Mouse (Mus musculus) erythroblast, adult 5-6 weeks (primary cell): Measurements from ENCODE around the gene 1700017N19Rik. TPM values are rescaled to one million over a fixed set of nuclear protein-coding genes. Genes with fewer than 3 reads are reported as not detected.
"Not testable (repeated sequence)": the region's sequence is repeated elsewhere in the genome, so short reads cannot be mapped to it uniquely, and the experiment has no call there.

ENCODE experiments used
- ATAC-seq: replicated peaks from 2 replicates; pipeline ENCODE4 v1.8.0; 2016; ENCODE audit warnings: moderate number of reproducible peaks, mild to moderate bottlenecking, moderate TSS enrichment, inconsistent platforms; ENCODE audit not compliant: poor library complexity, low FRiP score, severe bottlenecking
- total RNA-seq, 2 experiments: library from RNA; stranded (forward) in 1 of 2; stranded (reverse) in 1 of 2; fragments of 150-400 nt in 1 of 2; fragments of 200-764, 138-1000 nt in 1 of 2; gene quantifications; 2 replicates each; pipeline versions ENCODE4 v1.2.3 to v1.2.4; 2015 to 2017; ENCODE audit warnings: low replicate concordance in 2 of 2

1700017N19Rik gene
- total RNA-seq (2015; ENCODE audit: low replicate concordance) (not detected in 2 replicates), total RNA-seq (2017; ENCODE audit: low replicate concordance) (0.84 TPM in 1 of 2 replicates, not detected in the other)

GRCm38 (mm10) chr10:100590323-100590722 lies at the start of gene 1700017N19Rik, which contains the start of gene 4930430F08Rik:
TSS of gene 1700017N19Rik (plus strand) at chr10:100590484.
TSS of gene 4930430F08Rik (minus strand) at chr10:100590423.
- no peak for ATAC-seq

- ATAC-seq, result no peak
These were observed 33.6 kb upstream of the 1700017N19Rik start for GRCm38 (mm10) chr10:100556566-100557175.

- not testable (repeated sequence) for ATAC-seq
These were observed 29.9 kb upstream of the 1700017N19Rik start for GRCm38 (mm10) chr10:100560194-100560883.

- ATAC-seq, result no peak
These were observed 26.2 kb upstream of the 1700017N19Rik start for GRCm38 (mm10) chr10:100564112-100564511.

DNA sequence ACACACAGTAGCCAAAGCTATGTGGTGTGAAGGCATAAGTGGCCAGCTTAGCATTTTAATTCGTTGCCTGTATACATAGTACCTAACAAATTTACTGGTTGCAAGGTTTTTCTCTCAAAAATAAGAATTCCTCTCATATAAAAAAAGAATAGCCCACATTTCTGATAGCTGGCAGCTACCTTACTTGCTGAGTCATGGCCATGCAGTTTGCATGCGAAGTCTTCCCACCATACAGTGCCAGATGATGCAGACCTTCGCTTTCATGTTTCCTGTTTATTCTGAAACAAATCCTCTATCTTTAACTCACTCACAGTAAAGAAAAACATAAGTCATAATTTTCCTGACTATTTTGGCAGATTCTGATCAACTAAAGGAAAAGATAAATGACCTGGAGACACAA lies 18.6 kb upstream of the 1700017N19Rik start:
- peak; percentile 76 for ATAC-seq

DNA sequence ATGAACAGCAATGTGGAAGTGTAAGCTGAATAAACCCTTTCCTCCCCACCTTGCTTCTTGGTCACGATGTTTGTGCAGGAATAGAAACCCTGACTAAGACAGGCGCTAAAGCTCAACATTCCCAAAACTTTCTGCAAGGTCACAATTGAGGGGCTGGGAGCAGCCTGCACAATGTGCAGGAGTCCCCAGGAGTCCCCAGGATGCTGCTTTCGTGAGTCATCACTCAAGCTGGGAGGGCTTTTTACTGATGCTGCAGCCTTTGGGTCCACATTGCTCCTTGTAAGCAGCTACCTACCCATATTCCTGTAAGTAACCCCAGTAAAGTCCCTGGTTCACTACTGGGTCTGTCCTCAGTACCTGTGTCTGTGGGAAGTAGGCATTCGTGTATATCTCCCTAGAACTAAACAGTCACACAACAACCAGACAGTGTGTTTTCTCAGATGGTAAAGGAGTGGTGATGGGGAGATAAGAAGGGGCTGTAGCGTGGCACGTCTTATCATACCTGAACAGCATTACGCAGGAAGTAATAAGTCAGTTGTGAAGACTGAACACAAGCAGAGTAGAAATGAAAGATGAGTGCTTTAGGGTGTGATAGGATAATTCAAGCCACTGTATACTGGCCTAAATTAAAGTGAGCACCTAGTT lies 15.7 kb upstream of the 1700017N19Rik start:
- ATAC-seq, result peak; percentile 71

DNA sequence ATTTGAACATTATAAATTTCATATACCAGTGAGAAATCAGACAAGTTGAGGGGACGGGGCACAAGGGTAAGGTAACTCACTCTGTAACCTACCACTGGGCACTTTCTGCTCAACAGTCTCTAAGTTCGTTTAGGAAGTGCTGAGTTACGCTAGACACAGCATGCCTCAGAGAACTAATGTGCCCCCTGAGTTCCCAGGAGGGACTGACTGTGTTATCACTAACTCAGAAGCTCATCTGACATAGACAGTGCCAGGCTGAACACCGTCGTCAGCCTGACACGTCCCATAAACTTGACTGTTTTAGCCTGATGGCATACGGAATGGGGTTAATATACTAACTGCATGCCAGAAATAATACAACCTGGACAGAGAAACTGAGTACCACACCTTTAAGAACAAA lies 15.0 kb upstream of the 1700017N19Rik start:
- no peak for ATAC-seq

GRCm38 (mm10) chr10:100584178-100584577 lies 6.1 kb upstream of the 1700017N19Rik start:
- no peak for ATAC-seq

DNA sequence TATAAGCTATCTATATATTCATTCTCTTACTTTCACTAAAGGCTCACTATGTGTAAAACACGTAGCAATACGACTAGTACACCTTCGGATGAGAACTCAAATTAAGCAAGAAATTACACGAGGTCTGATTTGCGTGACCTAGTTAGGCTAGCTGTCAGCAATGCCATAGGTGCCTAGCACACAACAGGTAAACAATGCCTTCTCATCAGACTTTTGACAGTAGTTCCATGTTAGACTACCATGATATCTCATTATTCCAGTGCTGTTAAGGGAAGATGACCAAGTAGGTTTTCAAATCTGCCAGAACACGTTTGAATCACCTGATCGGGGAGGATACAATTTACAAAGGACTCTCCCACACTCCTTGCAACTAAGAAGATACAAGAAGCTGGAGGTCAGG lies 1.8 kb upstream of the 1700017N19Rik start:
- no peak; the same call in 1 of the 2 replicates for ATAC-seq

DNA sequence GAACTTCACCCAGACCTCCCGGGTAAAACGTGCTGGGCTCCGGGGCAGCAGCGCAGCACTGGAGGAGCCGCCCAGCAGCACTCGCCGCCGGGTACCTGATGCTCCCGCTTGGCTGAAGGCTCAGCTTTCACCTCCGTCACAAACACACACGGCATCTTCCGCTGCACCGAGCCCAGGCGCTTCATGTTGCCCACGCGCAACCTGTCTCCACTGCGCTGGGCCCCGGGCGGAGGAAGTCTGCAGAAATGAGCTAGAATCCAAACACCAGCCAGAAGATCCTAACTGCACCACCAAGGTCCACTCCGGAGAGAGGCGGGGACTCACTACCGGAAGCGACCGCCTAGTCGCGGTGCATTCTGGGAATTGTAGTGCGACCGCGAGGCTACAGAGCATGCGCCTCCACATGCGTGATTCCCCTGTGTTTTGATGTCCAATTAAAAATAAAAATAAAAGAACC lies 1.3 kb upstream of the 1700017N19Rik start:
- ATAC-seq, result peak; percentile 97

- no peak for ATAC-seq
These were observed 8.1 kb downstream of the 1700017N19Rik start for GRCm38 (mm10) chr10:100598339-100598738.

DNA sequence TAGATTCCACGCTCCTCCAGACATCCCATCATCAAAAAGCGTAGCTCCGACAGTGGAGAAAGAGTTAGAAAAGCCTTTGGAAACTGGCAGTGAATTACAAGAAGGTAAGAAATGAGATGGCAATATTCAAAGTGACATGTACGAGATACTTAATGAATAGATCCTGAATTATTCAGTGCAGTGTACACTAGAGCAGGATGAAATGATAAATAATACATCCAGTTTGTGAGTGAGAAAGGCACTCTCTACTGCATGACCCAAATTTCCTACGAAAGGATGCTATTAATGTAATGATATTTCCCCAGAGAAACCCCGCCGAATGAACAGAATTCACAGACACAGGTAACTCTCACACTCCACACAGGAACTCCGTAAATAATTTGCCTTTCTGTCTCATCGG lies 13.2 kb downstream of the 1700017N19Rik start:
- ATAC-seq, result no peak

- no peak for ATAC-seq
These were observed 14.0 kb downstream of the 1700017N19Rik start for GRCm38 (mm10) chr10:100604254-100604653.

DNA sequence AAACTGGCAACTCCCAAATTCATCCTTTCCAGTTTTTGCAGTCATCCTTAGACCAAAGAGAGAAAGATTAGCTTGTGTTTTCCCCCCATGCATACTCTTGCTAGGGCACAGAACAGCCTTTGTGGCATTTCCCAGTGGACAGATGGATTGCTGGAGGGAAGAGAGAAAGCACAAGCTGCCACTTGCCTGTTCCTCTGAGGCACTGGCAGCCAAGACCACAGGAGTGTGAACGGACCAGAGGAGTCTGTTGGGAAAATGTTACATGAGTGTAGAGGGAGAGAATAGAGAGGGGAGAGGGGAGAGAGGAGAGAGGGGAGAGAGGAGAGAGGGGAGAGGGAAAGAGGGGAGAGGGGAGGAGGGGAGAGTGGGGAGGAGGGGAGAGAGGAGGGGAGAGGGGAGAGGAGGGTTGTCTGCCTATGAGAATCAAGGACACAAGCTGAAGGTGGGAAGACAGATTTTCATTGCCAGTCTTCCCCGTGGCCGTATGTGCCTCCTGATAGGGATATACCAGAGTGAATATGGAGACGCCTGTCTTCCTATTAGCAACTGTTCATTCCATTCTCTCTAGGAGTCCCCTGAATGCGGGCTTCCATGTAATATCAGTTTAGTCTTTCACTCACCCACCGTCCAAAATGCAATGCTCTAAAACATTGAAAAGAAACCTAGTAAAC lies 27.1 kb downstream of the 1700017N19Rik start:
- ATAC-seq, result no peak

DNA sequence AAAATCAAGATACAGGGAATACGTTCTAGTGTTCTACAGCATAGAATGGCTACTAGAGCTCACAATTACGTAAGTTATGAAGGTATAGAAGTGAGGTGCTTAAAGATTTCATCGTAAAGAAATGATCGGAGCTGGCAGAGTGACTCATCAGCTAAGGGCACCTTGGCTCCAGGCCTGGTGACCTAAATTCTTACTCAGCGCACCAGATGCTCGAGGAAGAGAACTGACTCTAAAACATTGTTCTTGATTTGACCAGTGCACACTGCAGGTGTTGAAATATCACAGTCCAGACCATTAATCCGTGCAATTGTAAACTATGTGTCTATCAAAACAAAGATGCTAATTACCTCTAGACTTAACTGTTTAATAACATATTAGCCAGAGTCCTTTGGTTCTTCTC lies 29.2 kb downstream of the 1700017N19Rik start:
- ATAC-seq, result no peak

- ATAC-seq, result no peak
These were observed 29.8 kb downstream of the 1700017N19Rik start for GRCm38 (mm10) chr10:100620040-100620439.

GRCm38 (mm10) chr10:100622494-100622893 lies 32.2 kb downstream of the 1700017N19Rik start:
- no peak for ATAC-seq

GRCm38 (mm10) chr10:100629762-100630438 lies 39.6 kb downstream of the 1700017N19Rik start:
- peak; percentile 92 for ATAC-seq

DNA sequence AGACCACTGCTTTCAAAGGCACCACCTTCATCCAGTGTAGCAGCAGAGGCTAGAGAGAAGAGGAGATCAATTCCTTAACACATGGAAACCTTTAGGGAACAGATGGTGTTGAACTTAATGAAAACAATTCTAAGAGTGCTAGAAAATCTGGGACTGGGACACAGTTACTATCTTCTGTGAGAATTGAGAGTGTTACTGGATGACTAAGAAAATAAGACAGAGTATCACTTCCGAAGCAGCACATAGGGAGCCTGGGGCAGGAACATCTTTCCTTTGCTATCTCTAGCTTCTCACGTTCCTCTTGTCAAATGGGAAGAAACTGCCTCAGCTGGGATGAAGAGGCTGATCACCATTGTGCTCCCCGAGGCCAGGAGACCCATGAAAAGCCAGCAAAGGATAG lies 52.6 kb downstream of the 1700017N19Rik start:
- ATAC-seq, result no peak
